Mouse (Mus musculus) adipocyte (in vitro differentiated cells): Measurements from ENCODE around the gene Ccdc184.

Source experiments
- DNase-seq: peaks from one replicate; pipeline ENCODE4 v3.0.0-alpha.2; 2016; ENCODE audit warnings: low spot score

The Ccdc184 gene

GRCm38 (mm10) chr15:98155944-98156343, 11.0 kb upstream of the Ccdc184 start:
- peak; percentile 21 for DNase-seq

DNA sequence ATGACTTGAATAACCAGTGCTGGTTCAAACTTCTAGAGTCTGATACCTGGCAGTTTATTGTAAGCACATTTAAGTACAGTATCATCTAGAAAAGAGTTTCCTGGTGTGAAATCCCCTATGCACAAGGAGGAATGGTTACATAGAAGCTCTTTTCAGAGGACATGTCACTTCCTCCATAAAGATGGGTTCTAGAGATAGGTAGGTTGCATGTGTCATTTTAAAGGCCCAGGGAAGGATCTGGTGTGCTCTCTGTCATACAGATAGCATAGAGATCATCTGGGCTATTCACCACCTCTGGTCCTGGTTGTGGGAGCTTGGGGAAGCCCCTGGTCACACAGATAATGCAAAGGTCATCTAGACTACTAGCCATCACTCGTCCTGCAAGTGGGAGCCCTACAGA, 9.7 kb upstream of the Ccdc184 start:
- DNase-seq = no peak

GRCm38 (mm10) chr15:98161026-98161805, 5.7 kb upstream of the Ccdc184 start:
- no peak for DNase-seq

DNA sequence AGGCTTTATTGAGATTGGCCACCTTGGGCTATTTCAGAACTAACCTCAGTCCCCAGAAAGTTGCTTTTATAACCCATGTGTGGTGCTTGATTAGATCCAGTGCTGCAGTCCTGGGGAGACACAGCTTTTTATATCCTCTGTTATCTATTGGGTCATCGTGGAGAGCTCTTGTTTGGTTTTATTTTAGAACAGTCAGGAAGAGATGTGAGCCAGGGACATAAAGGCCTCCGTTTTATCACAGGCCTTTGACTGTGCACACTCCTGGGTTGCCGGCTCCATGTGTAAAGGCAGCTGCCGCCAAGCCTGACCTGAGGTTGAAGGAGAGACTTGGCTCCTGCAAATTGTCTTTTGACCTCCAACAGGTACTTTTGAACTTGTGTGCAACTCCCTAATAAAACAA, 4.4 kb upstream of the Ccdc184 start:
- DNase-seq = no peak

DNA sequence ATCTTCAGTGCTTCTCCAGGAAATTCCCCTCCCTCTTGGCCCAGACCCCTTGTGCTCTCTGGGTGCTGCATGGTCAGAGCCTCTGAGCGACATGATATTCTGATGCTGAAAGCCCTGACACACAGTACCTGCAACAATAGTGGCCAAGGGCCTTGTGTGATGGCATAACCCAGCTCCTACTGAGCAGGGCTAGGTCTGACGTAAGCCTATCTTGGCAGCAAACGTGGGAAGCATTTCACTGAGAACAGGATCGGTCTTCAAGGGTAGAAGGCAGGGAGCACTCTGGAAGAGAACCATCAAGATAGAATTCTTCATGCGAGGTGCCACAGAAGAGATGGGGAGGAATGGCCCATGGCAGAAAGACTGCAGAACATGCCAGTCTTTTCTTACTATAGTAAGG, 1.4 kb upstream of the Ccdc184 start, which contains the start of gene Asb8:
Asb8 (minus strand) TSS at position 101 of the 400 bp plus-strand sequence.
- no peak for DNase-seq

- DNase-seq = no peak
Observed at GRCm38 (mm10) chr15:98167645-98168621, 975 bp downstream of the Ccdc184 start.

GRCm38 (mm10) chr15:98168622-98169004, 1.7 kb downstream of the Ccdc184 start:
- no peak for DNase-seq

- DNase-seq = no peak
Observed at GRCm38 (mm10) chr15:98170365-98170764, 3.4 kb downstream of the Ccdc184 start.

DNA sequence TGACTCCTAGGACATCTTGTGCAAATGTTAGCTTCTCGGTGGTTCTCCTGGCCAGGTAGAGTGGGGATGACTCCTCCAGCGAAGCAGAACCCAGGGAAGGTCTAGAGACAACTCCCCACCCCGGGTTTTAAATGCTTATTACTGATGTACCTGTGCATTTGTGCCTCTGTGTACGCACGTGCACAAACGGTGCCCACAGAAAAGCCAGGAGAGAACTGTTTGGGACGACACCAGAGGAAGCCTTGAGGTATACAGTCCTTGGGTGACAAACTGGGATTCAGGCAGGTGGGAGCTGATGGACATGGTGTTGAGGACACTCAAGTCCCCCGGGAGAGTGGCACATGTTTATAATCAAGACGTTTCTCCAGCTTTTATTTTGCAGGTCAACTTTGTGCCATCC, 4.0 kb downstream of the Ccdc184 start:
- DNase-seq = no peak

DNA sequence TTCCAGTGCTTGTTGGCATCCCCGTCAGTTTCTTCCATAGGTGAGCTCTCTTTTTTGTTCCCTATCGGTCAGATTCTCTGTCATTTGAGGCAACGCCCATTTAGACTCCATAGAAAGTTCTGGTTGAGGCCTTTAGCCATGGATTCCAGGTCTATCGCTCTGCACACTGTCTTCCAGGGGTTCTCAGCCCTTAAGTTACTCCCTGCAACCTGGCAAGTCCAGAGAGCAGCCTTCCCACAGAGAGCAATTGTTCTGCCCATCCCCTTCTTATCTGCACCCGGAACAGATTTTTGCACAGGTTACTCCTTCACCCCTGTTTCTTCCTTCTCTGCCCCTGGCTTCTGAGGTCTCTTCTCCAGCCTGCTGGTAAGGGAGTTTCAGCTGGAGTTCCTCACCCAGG, 5.2 kb downstream of the Ccdc184 start:
- DNase-seq = no peak

GRCm38 (mm10) chr15:98173821-98174220, 6.9 kb downstream of the Ccdc184 start:
- DNase-seq = peak; percentile 33

GRCm38 (mm10) chr15:98177320-98177719, 10.4 kb downstream of the Ccdc184 start:
- no peak for DNase-seq

DNA sequence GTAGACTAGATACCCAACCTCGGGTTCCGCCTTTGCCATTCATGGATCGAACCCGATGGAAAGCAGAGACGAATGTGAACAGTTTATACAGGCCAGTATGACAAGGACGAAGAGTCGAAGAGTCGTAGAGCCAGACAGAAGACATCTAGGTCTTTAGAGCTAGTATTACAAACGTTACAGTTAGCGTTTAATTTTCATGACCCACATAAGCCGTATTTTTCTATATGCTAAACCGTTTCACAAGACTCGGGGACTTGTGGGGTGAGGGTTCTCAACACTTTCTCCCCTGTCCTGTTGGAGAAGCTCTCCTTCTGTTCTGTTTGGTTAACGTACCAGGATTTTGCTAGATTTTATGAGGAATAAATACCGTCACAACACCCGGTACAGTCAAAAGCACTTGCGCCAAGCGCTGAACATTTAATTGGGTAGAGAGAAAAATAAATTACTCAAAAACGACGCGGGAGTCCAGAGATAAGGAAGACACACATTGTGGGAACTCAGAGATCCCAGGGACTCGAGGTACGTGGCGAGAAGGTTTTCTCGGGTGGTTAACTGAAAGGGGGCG, 13.7 kb downstream of the Ccdc184 start:
- DNase-seq = no peak

DNA sequence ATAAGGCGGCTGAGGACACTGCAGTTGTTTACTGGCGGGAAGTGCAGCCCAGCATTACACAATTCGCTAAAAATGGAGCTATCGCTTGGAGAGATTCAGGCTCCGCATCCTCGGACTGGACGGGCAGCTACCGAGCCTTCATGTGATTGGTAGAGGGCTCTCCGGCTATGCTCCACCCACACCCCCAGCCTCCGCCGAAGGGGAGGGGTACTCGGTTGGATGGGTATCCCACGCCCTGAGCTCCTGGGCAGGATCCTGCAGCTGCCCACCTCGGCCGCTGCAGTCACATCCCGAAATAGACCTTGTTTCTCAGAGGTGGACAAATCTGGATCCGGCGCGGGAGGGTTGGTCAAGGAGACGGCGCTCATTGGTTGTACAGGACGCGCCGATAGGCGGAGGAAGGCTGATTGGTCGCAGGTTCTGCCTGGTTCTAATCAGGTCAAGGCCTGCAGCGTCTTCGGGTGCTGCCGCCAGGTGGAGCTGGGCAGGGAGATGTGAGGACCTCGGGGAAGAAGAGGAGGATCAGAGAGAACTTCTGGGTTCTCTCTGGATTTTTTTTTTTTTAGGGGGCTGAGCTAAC, 14.3 kb downstream of the Ccdc184 start:
- peak; percentile 60 for DNase-seq

GRCm38 (mm10) chr15:98181856-98182570, 15.1 kb downstream of the Ccdc184 start:
- no peak for DNase-seq

DNA sequence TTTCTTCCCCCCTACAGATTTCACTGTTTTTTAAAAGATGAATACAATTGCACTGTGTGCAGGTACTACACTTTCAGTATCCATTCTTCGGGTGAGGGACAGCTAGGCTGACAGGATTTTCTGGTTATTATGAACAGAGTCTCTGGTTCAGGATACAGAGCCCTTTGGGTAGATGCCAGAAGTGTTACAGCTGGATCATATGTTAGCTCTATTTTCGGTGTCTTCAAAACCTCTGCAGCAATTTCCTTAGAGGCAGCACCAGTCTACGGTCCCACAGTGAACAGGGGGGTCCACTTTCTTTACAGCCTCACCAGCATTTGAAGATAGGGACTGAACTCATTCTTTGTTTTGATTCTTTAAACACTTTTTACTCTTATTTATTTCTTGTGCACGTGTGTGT, 17.5 kb downstream of the Ccdc184 start:
- no peak for DNase-seq

DNA sequence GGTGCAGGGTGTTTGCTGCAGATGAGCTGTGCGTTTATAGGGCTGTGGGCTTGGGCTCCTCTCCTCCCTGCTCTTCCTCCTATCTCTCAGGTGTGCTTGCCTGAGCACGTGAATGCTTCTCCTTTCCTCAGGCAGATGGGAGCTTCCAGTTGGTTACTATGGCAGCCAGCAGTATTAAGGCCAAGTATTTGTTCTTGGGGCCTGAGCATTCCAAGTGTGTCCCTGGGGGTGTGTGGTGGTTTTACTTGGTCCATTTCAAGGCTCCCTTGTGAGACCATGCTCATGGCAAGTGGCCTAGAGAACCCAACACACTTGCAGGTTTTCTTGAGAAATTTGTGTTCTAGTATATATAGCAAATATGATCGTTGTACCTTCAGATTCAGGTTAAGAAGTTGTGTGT, 28.5 kb downstream of the Ccdc184 start, which contains the start of gene Olfr288:
Olfr288 (minus strand) TSS at position 101 of the 400 bp plus-strand sequence.
- DNase-seq = no peak

- DNase-seq = no peak
Observed at GRCm38 (mm10) chr15:98209676-98210075, 42.7 kb downstream of the Ccdc184 start.

DNA sequence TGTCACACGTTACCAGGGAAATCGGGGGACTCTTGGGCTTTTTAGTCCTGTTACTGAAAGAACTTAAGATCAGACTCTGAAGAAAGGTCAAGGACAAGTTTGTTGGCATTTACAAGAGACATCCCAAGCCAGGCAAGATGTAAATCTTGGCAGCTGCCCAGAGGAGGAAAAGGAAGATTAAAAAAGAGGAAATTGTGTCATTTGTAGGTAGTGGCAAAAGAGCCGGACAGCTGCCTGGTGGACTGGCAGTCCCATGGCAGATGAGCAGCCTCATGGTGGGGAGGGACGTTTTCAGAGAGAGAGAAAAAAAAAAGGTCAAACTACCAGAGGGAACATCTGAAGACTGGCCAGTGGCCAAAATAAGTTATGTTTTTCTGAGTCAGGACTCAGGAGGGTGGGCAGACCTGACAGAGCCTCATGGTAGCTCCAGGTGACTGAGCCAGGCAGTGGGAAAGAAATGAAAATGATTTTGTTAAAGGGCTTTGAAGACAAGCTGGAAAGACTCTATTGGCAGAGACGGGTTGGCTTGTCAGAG, 46.4 kb downstream of the Ccdc184 start:
- DNase-seq = no peak

DNA sequence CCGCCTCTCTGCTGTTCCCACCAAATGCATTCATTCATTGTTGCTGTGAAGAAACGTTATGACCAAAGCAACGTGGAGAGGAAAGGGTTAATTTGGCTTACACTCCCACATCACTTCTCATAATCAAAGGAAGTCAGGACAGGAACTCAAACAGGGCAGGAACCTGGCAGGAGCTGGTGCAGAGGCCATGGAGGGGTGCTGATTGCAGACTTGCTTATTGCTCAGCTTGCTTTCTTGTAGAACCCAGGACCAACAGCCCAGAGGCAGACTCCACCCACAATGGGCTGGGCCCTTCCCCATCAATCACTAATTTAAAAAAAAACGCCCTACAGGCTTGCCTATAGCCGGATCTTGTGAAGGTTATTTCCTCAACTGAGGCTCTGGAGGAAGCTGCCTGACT, 47.2 kb downstream of the Ccdc184 start:
- DNase-seq = no peak
